Mouse (Mus musculus): ENCODE results near the gene Fam234b. TPM values are rescaled to one million over a fixed set of nuclear protein-coding genes. Genes with fewer than 3 reads are reported as not detected.
A peak's percentile ranks its signal among the peaks of the same experiment; 100 is the strongest.

Gene Fam234b
- polyA plus RNA-seq, 1 experiment = 14.2 TPM

DNA sequence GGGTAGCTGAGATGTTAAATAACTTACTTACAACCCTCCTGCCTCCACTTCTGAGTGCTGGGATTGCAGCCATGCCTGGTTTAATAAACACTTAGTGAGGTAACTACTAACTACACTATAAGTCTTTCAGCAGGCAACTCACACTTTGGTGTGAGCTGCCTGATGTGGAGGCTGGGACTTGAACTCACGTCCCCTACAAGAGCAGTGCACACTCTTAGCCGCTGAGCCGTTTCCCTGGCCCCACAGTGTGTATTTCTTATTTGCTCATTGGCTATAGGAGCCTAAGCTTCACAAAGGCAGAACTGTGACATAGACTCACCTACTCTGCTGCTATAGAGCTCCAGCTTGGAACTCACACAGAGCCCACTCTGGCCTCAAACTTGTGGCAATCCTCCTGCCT lies 31.5 kb upstream of the Fam234b start:
- H3K4me1 ChIP-seq (ENCODE audit: control insufficient read depth, insufficient read depth, low read length) = peaks cover 12% of the 10 kb centered on the region; the same call in 1 of the 2 replicates
- no peak for TF ChIP-seq CTCF (conservative IDR thresholded peaks at IDR 0.05; ENCODE audit: insufficient read depth, insufficient read length, low read depth, low read length)
- no peak for TF ChIP-seq POLR2A (IDR thresholded peaks at IDR 0.05; ENCODE audit: low read depth, low read length)
- 85% methylated on average over 3 of the region's 3 CpGs for WGBS
- H3K27me3 ChIP-seq (replicated peaks; ENCODE audit: control insufficient read depth, insufficient read depth, low read length) = no peaks in the 10 kb centered on the region
- no peaks in the 10 kb centered on the region for H3K36me3 ChIP-seq (ENCODE audit: control insufficient read depth, insufficient read depth, low read length)
- no peak for DNase-seq
- no peak overlapping the region for H3K27ac ChIP-seq (ENCODE audit: insufficient read depth, low read depth, low read length)
- no peak overlapping the region for H3K4me3 ChIP-seq (ENCODE audit: insufficient read depth, low read depth, low read length)

DNA sequence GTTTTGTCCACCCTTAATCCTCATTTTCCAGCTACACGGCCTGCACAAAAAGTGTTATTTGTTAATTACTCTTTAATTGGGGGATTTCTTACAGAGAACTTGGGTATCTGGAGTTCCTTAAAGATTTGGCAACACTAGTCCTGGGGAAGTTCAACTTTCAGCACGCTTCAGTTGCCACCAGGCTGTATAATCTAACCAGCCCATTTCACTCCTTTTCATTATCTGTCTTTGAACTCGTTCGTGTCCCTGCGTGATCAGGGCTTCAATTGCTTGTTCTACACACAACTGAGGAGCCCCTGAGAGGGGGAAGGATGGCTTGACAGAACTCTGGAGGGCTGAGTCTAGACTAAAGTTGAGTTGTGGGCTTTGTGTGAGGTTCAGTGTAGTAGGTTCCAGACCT lies 31.1 kb upstream of the Fam234b start:
- no peak for DNase-seq
- 74% methylated on average over 5 of the region's 5 CpGs for WGBS
- Histone ChIP-seq H3K4me1 (ENCODE audit: control insufficient read depth, insufficient read depth, low read length) (peaks cover 12% of the 10 kb centered on the region; the same call in 1 of the 2 replicates), H3K27me3 (replicated peaks; ENCODE audit: control insufficient read depth, insufficient read depth, low read length) (no peaks in the 10 kb centered on the region), H3K36me3 (ENCODE audit: control insufficient read depth, insufficient read depth, low read length) (no peaks in the 10 kb centered on the region), H3K4me3 (ENCODE audit: insufficient read depth, low read depth, low read length) (no peak overlapping the region), H3K27ac (ENCODE audit: insufficient read depth, low read depth, low read length) (no peak overlapping the region)
- TF ChIP-seq CTCF (conservative IDR thresholded peaks at IDR 0.05; ENCODE audit: insufficient read depth, insufficient read length, low read depth, low read length) (no peak), POLR2A (IDR thresholded peaks at IDR 0.05; ENCODE audit: low read depth, low read length) (no peak)

DNA sequence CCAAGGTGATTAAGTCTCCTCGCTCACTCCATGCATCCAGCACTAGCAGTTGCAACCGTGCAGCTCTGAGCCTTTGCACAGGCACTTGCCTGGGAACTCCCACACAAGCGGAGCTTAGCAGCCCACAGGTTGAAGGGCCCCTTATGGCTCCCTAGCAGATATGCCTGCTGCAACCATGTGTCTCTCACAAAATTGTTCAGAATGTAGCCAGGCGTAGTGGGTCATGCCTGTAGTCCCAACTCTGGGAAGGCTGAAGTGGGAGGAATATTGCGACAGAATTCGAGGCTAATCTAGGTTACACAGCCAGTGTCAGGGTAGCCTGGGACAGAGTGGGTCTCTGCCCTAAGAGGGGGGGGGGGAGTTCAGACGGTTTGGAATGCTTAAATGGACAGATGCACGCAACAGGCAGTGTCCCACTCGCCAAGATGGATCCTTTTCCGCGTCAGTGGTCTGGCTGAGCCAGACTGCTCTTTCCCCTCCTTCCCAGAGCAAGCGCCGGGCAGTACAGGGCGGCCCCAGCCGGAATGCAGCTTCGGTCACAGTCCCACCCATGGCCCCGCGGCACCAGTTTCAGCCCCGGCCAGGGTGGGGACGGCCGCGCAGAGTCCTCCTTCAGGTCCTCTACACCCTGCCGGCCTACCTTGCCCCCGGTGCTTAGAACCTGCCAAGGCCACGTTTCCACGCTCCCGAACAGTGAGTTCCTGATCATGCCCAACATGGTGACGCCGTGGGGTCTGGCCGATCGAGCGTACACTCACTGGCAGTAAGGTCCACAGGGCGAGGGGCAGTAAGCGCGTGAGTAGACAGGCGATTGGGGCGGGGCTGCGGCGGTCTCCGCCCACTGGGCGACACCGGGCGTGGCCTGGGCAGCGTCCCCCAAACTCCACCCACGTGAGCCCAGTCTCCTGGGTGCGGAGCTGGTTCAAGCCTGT lies 30.1 kb upstream of the Fam234b start:
- 4% methylated on average over 46 of the region's 46 CpGs for WGBS
- Histone ChIP-seq H3K27me3 (replicated peaks; ENCODE audit: control insufficient read depth, insufficient read depth, low read length) (no peaks in the 10 kb centered on the region), H3K4me1 (ENCODE audit: control insufficient read depth, insufficient read depth, low read length) (peaks cover 12% of the 10 kb centered on the region; the same call in 1 of the 2 replicates), H3K27ac (ENCODE audit: insufficient read depth, low read depth, low read length) (peak overlapping the region; percentile 68), H3K4me3 (ENCODE audit: insufficient read depth, low read depth, low read length) (peak overlapping the region; percentile 64), H3K36me3 (ENCODE audit: control insufficient read depth, insufficient read depth, low read length) (no peaks in the 10 kb centered on the region)
- DNase-seq = peak; percentile 92
- TF ChIP-seq CTCF (conservative IDR thresholded peaks at IDR 0.05; ENCODE audit: insufficient read depth, insufficient read length, low read depth, low read length) (no peak), POLR2A (IDR thresholded peaks at IDR 0.05; ENCODE audit: low read depth, low read length) (peak; percentile 24)

DNA sequence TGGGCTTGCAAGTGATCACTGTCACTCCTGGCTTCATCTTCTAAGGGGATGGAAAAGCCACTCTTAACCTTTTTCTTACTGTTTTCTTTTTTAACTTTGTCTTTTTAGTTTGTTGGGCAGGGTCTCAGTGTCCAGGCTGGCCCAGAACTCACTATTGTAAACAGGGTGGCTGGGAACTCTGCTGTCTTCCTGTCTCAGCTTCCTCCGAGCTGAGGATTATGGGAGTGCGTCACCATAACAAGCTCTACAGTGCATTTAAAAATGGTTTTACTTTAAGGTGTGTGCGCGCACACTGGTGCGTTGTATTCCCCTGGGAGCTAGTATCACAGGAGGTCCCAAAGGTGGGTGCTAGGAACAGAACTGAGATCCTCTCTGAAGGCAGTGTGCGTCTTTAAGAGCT lies 29.3 kb upstream of the Fam234b start:
- 82% methylated on average over 6 of the region's 6 CpGs for WGBS

DNA sequence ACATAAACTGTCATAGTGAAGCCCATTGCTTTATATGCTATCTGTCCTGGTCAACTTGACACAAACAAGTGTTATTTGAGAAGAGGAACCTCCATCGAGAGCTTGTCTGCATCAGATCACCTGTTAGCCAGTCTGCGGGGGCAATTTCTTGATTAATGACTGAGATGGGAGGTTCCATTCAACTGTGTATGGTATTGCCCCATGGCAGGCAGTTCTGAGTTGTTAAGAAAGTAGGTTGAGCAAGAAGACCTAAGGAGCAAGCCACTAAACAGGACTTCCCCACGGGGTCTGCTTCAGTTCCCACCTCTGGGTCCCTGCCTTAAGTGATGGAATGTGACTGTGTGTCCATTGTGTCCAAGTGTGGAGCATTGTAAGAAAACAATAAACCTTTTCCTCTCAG lies 28.5 kb upstream of the Fam234b start:
- no peak for DNase-seq
- H3K4me3 ChIP-seq (ENCODE audit: insufficient read depth, low read depth, low read length) = no peak overlapping the region
- 84% methylated on average over 3 of the region's 3 CpGs for WGBS
- no peak overlapping the region for H3K27ac ChIP-seq (ENCODE audit: insufficient read depth, low read depth, low read length)
- no peaks in the 10 kb centered on the region for H3K27me3 ChIP-seq (replicated peaks; ENCODE audit: control insufficient read depth, insufficient read depth, low read length)
- peaks cover 12% of the 10 kb centered on the region; the same call in 1 of the 2 replicates for H3K4me1 ChIP-seq (ENCODE audit: control insufficient read depth, insufficient read depth, low read length)
- H3K36me3 ChIP-seq (ENCODE audit: control insufficient read depth, insufficient read depth, low read length) = no peaks in the 10 kb centered on the region
- TF ChIP-seq CTCF (conservative IDR thresholded peaks at IDR 0.05; ENCODE audit: insufficient read depth, insufficient read length, low read depth, low read length) (no peak), POLR2A (IDR thresholded peaks at IDR 0.05; ENCODE audit: low read depth, low read length) (no peak)

More for the DNA sequence above, 29.3 kb upstream of the Fam234b start:
- peak; percentile 41 for DNase-seq
- Histone ChIP-seq H3K27me3 (replicated peaks; ENCODE audit: control insufficient read depth, insufficient read depth, low read length) (no peaks in the 10 kb centered on the region), H3K36me3 (ENCODE audit: control insufficient read depth, insufficient read depth, low read length) (no peaks in the 10 kb centered on the region), H3K4me3 (ENCODE audit: insufficient read depth, low read depth, low read length) (peak overlapping the region; percentile 64), H3K4me1 (ENCODE audit: control insufficient read depth, insufficient read depth, low read length) (peaks cover 12% of the 10 kb centered on the region; the same call in 1 of the 2 replicates), H3K27ac (ENCODE audit: insufficient read depth, low read depth, low read length) (no peak overlapping the region)
- no peak for TF ChIP-seq CTCF (conservative IDR thresholded peaks at IDR 0.05; ENCODE audit: insufficient read depth, insufficient read length, low read depth, low read length)
- TF ChIP-seq POLR2A (IDR thresholded peaks at IDR 0.05; ENCODE audit: low read depth, low read length) = no peak

DNA sequence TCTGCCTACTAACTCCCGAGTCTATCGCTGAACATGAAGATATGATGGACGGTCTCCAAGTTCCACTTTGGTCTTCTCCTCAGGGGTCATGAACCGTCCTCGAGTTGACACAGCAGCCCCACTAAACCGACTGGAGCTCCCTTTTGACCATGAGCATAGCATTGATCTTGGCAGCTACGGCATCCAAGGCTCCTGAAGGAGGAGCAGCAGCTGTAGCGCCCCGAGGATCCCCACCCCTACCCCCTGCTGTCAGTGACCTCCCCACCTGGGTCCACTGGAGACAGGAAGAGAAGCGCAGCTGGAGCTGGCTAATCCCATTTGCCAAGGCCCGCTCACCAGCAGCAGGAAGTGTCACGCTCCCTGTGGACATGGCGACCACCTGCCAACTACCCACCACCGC lies 26.0 kb upstream of the Fam234b start:
- no peak overlapping the region for H3K27ac ChIP-seq (ENCODE audit: insufficient read depth, low read depth, low read length)

DNA sequence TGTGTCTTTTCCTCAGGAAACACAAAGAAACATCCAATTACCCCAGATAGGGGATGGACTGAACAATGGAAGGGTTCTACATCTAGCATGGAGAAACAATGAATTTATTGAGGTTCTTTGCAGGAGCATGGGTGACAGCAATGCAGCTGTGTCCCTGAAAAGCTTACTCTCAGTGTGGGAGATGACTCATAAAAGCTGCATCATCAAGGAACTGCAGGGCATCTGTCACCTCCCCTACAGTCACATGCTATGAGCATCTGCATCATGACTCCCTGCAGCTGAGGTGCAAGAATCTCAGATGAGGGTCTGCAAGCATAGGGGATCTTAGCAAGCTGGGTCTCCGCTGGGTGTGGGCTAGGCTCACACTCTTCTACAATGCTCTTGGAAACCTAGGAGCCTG lies 22.8 kb upstream of the Fam234b start:
- H3K27ac ChIP-seq (ENCODE audit: insufficient read depth, low read depth, low read length) = no peak overlapping the region
- no peaks in the 10 kb centered on the region for H3K4me1 ChIP-seq (ENCODE audit: control insufficient read depth, insufficient read depth, low read length)
- no peak for TF ChIP-seq CTCF (conservative IDR thresholded peaks at IDR 0.05; ENCODE audit: insufficient read depth, insufficient read length, low read depth, low read length)
- no peak for TF ChIP-seq POLR2A (IDR thresholded peaks at IDR 0.05; ENCODE audit: low read depth, low read length)
- H3K4me3 ChIP-seq (ENCODE audit: insufficient read depth, low read depth, low read length) = no peak overlapping the region
- H3K27me3 ChIP-seq (replicated peaks; ENCODE audit: control insufficient read depth, insufficient read depth, low read length) = no peaks in the 10 kb centered on the region
- no peak for DNase-seq
- WGBS = 94% methylated on average over 1 of the region's 1 CpGs
- no peaks in the 10 kb centered on the region for H3K36me3 ChIP-seq (ENCODE audit: control insufficient read depth, insufficient read depth, low read length)

More for the DNA sequence above, 26.0 kb upstream of the Fam234b start:
- H3K4me3 ChIP-seq (ENCODE audit: insufficient read depth, low read depth, low read length) = no peak overlapping the region
- DNase-seq = no peak
- WGBS = 84% methylated on average over 14 of the region's 14 CpGs
- H3K4me1 ChIP-seq (ENCODE audit: control insufficient read depth, insufficient read depth, low read length) = peaks cover 5% of the 10 kb centered on the region; the same call in 1 of the 2 replicates
- no peaks in the 10 kb centered on the region for H3K36me3 ChIP-seq (ENCODE audit: control insufficient read depth, insufficient read depth, low read length)
- TF ChIP-seq POLR2A (IDR thresholded peaks at IDR 0.05; ENCODE audit: low read depth, low read length) (no peak), CTCF (conservative IDR thresholded peaks at IDR 0.05; ENCODE audit: insufficient read depth, insufficient read length, low read depth, low read length) (no peak)
- no peaks in the 10 kb centered on the region for H3K27me3 ChIP-seq (replicated peaks; ENCODE audit: control insufficient read depth, insufficient read depth, low read length)
